Mouse (Mus musculus) lung, adult 2 months (tissue): Measurements from ENCODE around the gene Ppm1h.

Experiments
- CTCF ChIP-seq: fragments of 200-500 bp; IDR thresholded peaks from 2 replicates; pipeline ENCODE4 v1.5.1; 2011; ENCODE audit warnings: mild to moderate bottlenecking, low read length, control low read depth; ENCODE audit not compliant: insufficient read depth
- POLR2A ChIP-seq: fragments of 200-500 bp; IDR thresholded peaks from 2 replicates; pipeline ENCODE4 v1.6.1; 2011; ENCODE audit warnings: low read depth, mild to moderate bottlenecking, control low read depth, low read length, borderline replicate concordance; ENCODE audit errors: extremely low read depth

DNA sequence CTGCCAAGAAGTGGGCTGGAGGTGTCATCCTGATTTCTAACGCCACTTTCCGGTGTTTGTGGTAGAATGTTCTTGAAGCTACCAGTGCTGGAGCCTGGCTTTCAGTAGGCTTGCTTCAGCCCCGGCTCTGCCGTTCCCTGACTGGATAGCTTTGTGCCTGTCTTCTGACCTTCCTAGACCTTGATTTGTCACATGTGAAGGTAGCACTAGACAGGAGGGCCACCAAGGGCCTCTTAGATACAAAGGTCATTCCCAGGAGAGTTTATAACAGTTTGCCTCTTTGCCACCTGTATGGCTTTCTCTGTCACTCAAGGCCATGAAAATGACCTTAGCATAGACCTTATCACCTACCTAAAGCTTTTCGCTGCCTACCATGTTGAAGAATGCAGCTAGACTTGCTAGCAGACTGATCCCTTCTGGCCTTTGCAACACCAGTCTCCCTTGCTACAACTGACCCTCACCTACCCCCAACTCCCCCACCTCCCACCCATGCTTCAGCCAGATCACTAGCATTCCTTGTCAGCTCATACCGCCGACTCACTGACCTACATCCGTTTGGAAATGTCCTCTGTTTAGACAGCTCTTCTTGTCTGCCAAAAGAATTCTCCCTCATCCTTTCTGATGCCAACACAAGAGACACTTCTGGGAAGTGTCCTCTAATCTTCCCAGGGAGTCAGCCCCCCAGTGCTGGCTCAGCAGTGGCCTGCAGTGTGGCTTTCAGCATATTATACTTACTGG, 180.5 kb downstream of the Ppm1h start:
- no peak for TF ChIP-seq CTCF
- TF ChIP-seq POLR2A: no peak
